Mouse (Mus musculus): ENCODE data around the gene Mog. TPM values are rescaled to one million over a fixed set of nuclear protein-coding genes. Genes with fewer than 3 reads are reported as not detected.

Mog gene
- not detected for total RNA-seq (2021)
- long read RNA-seq, experiment 1 = 0 reads
- long read RNA-seq, experiment 2 = 0 reads

DNA sequence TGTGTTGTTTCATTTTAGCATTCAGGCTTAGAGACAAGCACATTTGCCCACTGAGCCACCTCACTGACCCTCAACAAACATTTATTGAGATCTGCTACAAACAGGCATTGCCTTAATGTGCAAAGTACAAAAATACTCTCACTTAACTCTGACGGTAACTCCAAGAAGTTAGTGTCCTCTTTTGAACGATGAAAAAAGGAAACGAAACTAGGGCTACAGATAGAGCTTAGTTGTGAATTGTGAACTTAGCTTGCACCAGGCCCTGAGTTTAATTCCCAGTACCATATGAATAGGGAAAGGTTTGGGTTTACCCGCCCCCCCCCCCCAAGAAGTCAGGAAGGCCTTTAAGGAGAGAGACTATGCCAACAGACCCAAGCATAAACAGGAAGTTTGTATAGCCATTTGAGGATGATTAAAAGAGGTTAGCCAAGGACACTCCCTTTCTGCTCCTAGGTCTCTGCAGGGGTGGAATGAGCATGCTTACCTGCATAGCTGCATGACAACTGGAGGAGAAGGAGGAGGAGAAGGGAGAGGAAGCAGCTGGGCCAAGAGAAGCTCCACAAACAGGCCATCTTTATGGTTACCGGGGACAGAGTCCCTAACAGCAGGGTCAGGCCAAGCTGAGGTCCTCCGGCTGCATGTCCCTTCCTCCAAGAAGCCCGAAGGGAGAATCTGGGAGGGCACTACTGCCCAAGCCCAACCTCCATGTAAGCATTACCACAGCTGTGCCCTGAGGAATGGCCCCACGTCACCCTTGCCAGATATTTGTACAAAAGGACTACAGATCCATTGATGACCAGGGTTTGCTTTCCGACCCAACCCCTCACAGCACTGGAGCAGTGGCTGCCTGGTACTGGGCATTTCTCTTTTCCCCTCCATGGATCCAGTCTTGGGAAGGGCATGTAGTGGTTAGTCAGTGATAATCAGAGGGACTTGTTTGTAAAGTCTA, at the start of gene Mog:
Gene Mog (minus strand): TSS at position 771 of the 949 bp plus-strand sequence.
- intact Hi-C loops (cut with DNase I) = no loop called here
- TF ChIP-seq CTCF (IDR thresholded peaks at IDR 0.05) = no peak
- no peak within 1 kb of the TSS for H3K4me3 ChIP-seq

DNA sequence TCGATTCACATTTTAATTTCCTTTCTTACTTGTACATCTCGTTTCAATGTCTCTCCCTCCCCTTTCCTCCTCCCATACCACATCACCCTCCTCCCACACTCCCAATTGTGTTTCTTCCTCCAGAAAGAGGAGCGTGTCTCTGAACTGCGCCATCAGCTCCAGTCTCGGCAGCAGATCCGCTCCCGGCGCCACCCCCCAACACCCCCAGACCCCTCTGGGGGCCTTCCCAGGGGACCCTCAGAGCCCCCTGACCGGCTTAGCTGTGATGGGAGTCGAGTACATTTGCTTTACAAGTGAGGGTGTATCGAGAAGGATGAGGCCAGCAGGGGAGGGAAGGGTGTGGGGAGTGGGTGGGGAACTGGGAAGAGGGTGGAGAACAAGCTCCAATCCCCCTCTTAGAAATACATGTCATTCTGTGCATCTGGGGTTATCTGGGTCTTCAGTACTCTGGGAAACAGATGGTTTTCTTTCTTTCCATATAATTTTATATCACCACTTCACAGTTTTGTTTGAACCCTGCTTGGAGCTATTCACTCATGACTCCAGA, 49.6 kb upstream of the Mog start:
- DNase-seq = no peak
- no peak overlapping the region for H3K27ac ChIP-seq
- intact Hi-C loops (cut with DNase I) = no loop called here
- no peak for TF ChIP-seq CTCF (IDR thresholded peaks at IDR 0.05)
- H3K4me3 ChIP-seq = no peak overlapping the region

More for the DNA sequence above, at the start of gene Mog:
- H3K27ac ChIP-seq = no peak within 1 kb of the TSS
- no peak for DNase-seq

DNA sequence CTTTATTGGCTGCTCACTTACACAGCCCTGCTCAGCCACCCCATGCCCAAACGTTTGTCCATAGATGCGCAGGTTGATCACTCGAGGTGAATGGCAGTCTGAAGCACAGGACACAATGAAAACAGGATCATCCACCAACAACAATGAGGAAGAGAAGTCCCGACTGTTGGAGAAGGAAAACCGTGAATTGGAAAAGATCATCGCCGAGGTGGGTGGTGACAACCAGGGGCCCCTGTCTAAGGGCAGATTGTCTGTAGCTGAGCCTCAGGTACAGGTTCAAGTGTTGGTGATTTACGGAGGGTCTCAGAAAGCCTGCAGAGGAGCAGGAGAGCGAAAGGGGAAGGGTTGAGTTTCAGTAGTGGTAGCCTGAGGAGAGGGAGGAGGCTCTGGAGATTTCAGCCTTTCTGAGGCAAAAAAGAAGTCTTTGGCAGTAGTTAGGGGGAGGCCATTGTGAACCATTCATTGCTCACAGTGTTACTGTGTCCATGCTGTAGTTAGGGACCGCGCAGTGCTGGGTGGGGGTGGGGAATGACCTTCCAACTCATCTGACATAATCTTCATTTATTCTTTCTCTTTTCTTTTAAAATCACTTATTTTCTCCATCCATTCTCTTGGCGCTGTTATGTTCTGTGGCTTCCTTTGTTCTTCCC, 49.0 kb upstream of the Mog start:
- intact Hi-C loops (cut with DNase I) = no loop called here
- DNase-seq = no peak
- no peak overlapping the region for H3K4me3 ChIP-seq
- H3K27ac ChIP-seq = no peak overlapping the region
- no peak for TF ChIP-seq CTCF (IDR thresholded peaks at IDR 0.05)

DNA sequence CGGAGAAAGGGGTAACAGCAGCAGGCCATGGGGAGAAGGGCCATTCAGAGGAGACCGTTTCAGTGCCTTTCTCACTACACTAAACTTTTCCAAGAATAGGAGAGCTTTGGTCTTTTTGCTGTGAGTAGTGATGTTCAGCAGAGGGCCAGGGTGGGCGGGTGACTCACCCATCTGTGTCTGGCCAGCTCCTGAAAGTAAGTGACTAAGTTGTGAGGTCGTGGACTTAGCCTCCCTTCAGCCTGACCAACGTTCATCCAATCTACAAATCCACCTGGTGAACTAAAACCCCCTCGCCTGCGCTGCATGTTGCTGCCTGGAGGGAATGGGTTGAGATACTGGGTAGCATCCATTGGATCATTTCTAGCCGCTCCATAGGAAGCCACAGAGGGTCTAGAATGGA, 46.9 kb upstream of the Mog start:
- no peak for TF ChIP-seq CTCF (IDR thresholded peaks at IDR 0.05)
- intact Hi-C loops (cut with DNase I) = no loop called here
- Histone ChIP-seq H3K4me3 (no peak overlapping the region), H3K27ac (no peak overlapping the region)
- no peak for DNase-seq

DNA sequence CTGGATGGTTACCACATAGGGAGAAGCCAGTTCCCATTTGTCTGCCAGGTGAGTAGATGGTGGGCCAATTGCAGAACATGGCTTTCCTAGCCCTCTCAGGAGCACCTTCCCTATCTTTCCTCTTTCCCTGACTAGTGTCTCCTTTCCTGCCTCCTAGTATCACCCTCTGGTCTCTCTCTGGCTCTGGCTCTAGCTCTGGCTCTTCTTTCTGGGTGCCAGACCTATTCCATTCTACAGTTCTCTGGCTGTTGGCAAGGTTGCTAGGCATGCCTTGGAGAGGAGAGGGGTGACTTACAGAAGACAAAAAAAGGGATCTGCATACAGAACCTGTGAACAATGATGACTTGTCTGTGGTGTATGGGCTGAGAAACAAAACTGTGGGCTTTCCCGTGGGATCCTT, 44.7 kb upstream of the Mog start:
- no peak overlapping the region for H3K4me3 ChIP-seq
- TF ChIP-seq CTCF (IDR thresholded peaks at IDR 0.05) = no peak
- no peak for DNase-seq
- intact Hi-C loops (cut with DNase I) = no loop called here
- H3K27ac ChIP-seq = no peak overlapping the region

DNA sequence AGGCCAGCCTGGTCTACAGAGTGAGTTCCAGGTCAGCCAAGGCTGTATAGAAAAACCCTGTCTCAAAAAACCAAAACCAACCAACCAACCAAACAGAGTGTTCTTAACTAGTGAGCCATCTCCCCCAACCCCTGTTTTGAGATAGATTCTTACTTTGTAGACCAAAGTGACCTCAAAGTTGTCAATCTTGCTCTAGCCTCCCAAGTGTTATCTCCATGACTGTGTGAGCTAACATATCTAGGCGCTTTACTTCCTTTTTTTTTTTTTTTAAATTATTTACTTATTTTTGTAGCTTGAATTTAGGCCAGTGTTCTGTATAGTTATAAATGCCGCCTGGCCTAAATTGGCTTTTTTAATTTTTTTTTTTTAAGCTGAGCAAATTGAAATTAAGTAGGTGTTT, 42.8 kb upstream of the Mog start:
- Histone ChIP-seq H3K27ac (no peak overlapping the region), H3K4me3 (no peak overlapping the region)
- no peak for TF ChIP-seq CTCF (IDR thresholded peaks at IDR 0.05)
- DNase-seq = no peak
- intact Hi-C loops (cut with DNase I) = no loop called here

DNA sequence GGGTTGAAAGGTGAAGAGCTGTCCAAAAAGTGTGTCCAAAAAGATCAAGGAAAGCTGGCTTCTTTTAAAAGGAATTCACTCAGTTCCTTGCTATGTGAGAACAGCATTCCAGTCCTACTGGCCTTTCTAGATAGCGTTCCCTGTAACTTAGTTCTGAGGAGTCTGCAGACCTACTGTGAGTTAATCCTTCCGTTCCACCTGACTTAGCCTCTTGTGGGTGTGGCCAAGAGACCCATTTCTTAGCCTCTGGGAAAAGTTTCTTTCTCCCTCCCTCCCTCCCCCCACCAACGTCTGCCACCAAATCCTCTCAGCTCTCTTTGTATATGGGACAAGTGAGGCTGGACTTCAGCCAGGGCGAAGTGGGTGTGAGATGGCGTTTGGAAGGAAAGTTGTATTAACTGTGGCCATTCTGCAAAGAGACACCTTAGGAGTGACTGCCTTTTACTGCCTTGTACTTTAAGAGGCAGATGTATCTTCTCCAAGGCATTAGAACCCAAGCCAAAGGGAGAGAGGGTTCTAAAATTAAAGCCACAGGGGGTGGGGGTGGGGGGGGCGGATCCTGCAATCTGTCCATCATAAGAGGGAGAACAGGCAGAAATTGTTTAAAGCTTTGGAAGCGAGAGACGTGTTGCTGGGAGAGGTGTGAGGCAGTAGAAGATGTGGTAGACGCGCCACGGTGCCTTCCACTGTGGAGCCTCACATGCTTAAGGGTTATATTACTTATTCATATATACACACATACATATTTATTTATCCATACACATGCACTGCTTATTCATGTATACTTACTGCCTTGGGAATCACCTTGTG, 40.7 kb upstream of the Mog start:
- intact Hi-C loops (cut with DNase I) = no loop called here
- no peak for TF ChIP-seq CTCF (IDR thresholded peaks at IDR 0.05)
- no peak overlapping the region for H3K27ac ChIP-seq

DNA sequence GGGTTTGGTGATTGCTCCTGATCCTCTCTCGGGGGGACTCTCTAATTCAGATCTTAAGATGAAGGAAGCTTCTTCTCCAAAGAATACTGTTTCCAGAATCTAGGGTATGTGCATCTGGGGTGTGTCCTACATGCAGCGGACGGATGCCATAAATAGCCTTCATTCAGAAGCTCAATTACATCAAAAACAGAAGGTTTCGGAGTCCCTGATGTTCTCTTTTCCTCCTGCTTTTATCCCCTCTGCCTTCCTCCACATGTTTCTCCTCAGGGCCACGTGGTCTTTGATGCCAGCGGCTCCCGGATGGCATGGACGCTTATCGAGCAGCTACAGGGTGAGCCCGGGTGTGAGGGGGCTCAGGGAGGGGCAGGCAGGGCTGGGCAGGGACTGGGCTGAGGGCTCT, 39.9 kb upstream of the Mog start:
- TF ChIP-seq CTCF (IDR thresholded peaks at IDR 0.05) = no peak
- intact Hi-C loops (cut with DNase I) = no loop called here
- Histone ChIP-seq H3K4me3 (no peak overlapping the region), H3K27ac (no peak overlapping the region)
- no peak for DNase-seq

More for the DNA sequence above, 40.7 kb upstream of the Mog start:
- no peak overlapping the region for H3K4me3 ChIP-seq
- no peak for DNase-seq

DNA sequence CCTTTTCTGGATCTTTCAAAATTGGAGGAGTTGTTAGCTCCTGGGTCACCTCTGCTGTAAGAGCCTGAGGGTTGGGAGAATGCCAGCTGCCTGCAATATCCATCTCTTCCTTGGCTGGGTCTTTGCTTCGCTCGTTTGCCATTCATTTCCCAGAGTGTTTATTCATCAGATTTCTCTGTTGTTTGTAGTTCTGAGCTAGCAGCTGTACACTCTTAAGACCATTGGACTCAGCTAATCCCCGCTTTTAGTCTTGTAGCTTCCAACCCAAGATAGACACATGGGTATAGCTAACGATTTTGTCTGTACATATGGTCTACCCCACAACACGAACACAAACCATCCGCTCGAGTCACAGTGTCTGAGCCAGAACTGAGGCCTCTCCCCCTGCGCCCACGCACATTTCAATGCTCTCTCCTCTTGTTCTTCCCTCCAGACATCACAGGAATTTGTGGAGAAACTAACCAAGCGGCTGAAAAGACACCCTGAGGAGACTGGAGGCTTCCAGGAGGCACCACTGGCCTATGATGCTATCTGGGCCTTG, 39.0 kb upstream of the Mog start:
- Histone ChIP-seq H3K4me3 (no peak overlapping the region), H3K27ac (no peak overlapping the region)
- DNase-seq = no peak
- no peak for TF ChIP-seq CTCF (IDR thresholded peaks at IDR 0.05)
- intact Hi-C loops (cut with DNase I) = no loop called here

DNA sequence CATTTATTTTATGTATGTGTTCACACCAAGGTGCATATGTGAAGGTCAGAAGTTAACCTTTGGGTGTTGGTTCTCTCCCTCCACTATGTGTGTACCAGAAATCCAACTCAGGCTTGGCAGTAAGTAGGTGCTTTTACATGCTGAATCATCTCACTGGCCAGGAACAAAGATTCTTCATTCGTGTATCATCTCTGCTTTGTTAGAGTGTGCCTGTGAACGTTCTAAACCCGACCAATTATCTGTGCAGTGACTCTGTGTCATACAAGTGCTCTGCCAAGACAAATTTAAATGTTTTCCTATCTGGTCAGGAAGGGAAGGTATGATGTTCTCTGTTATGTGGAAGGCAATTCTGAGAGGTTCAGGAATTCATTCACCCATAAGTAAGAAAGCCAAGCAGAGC, 38.2 kb upstream of the Mog start:
- no peak overlapping the region for H3K4me3 ChIP-seq
- TF ChIP-seq CTCF (IDR thresholded peaks at IDR 0.05) = no peak
- H3K27ac ChIP-seq = no peak overlapping the region
- DNase-seq = no peak
- intact Hi-C loops (cut with DNase I) = no loop called here

DNA sequence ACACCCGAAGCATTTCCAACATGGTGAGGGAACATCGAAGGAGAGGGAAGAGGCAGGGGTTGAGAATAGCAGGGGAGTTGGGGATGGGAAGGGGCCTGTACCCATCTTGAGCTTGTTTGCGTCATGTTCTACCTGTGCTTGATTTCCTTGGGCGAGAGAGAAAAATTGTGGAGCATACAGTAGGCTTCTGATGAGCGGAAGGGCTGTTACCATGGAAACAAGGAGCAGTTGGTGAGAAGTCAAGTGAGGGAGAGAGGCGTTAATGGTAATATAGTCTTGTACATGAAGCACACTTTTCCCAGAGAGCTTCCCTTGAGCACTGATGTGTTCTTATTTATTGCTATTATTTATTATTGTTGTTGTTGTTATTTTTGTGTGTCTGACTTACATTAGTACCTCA, 33.8 kb upstream of the Mog start:
- DNase-seq = no peak
- Histone ChIP-seq H3K27ac (no peak overlapping the region), H3K4me3 (no peak overlapping the region)
- intact Hi-C loops (cut with DNase I) = no loop called here
- TF ChIP-seq CTCF (IDR thresholded peaks at IDR 0.05) = no peak

DNA sequence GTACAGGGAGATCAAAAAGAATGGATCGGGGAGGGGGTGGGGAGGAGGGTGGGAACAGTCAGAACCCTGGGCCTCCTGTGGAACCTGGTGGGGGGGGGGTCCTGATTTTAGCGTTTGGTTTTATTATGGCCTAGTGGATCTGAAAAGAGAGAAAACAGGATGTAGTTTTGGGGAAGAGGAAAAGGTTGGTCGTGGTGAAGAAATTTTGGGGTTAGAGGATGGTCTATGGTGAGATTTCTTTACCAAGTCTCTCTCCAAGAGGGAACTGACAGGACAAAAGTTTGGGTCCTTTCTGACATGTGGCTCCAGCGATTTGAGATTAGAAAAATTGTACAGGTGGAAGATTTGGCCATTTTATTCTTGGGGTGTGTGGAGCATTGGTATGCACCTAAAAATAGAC, 28.5 kb upstream of the Mog start:
- DNase-seq = no peak
- H3K27ac ChIP-seq = no peak overlapping the region
- no peak for TF ChIP-seq CTCF (IDR thresholded peaks at IDR 0.05)
- H3K4me3 ChIP-seq = no peak overlapping the region
- intact Hi-C loops (cut with DNase I) = loop anchor here (5.0 kb wide), 1 partner anchor 89 kb away; no protein-coding TSS in a partner anchor
